Mouse (Mus musculus): ENCODE measurements around the gene Sema3f. TPM values are rescaled to one million over a fixed set of nuclear protein-coding genes. Genes with fewer than 3 reads are reported as not detected.
"Not testable (repeated sequence)": the region's sequence is repeated elsewhere in the genome, so short reads cannot be mapped to it uniquely, and the experiment has no call there.

Sema3f gene
- polyA plus RNA-seq, 2 experiments = 0.69 to 3.5 TPM

DNA sequence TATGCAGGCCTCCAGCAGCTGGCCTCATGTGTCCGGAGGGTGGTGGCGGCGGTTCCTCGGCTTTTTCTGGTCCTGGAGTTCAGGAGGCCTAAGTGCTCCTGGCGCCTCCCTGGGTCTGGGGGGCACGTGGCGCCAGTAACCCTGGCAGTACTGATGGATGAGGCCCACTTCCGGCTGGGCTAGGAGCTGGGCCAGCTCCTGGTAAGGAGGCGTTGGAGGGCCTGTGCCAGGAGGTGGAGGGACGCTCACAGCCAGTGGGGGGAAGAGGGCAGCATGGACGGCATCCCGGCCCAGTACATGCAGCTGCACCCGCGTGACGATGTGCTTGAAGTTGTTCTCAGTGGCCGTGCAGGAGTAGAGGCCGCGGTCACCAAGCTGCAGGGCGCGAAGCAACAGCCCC lies 27.9 kb downstream of the Sema3f start:
- Histone ChIP-seq H3K4me1 (replicated peaks; ENCODE audit: control insufficient read depth in 2 of 2, insufficient read depth in 2 of 2, low read length in 1 of 2) (no peaks in the 10 kb centered on the region), H3K9ac (replicated peaks) (no peak overlapping the region), H3K4me2 (ENCODE audit: low read depth) (no peak overlapping the region), H3K9me3 (ENCODE audit: control insufficient read depth, low read length) (no peaks in the 10 kb centered on the region), H3K27me3 (ENCODE audit: control insufficient read depth, insufficient read depth, low read length) (peaks cover 5% of the 10 kb centered on the region), H3K4me3 (ENCODE audit: insufficient read depth in 1 of 2, low read depth in 2 of 2, low read length in 2 of 2) (no peak overlapping the region), H3K27ac (no peak overlapping the region), H3K36me3 (replicated peaks; ENCODE audit: control insufficient read depth, insufficient read depth, low read depth) (no peaks in the 10 kb centered on the region)
- ATAC-seq (ENCODE audit: insufficient read depth) = no peak
- TF ChIP-seq CTCF (IDR thresholded peaks at IDR 0.05; ENCODE audit: low read depth) (no peak), EP300 (IDR thresholded peaks at IDR 0.05; ENCODE audit: low read depth) (no peak)
- no peak for DNase-seq (ENCODE audit: low read depth in 3 of 3, low spot score in 3 of 3)
- WGBS (ENCODE audit: insufficient replicate concordance) = 80% methylated on average over 20 of the region's 20 CpGs

DNA sequence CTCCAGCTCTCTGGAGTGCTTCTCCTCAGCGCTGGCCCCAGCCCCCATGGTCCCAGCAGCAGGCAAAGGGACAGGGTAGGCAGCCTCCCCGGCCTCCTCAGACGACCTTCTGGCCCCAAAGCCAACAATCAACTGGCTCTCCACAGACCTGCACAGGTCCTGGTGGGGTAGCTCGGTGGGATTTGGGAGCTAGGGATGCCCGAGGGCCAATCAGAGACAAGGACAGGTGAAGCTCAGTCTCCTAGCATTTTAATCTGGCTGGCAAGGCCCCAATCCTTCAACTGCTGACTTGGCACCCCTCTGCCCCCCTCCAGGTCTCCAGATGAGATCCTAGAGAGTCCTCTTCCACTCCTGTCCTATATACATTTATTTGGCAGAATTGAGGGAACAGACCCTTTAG lies 30.8 kb downstream of the Sema3f start, which contains the start of gene Gnat1:
Gnat1 (minus strand) TSS at position 212 of the 400 bp plus-strand sequence.
- H3K27ac ChIP-seq = no peak within 1 kb of the TSS
- ATAC-seq (ENCODE audit: insufficient read depth) (no peak), DNase-seq (ENCODE audit: low read depth in 3 of 3, low spot score in 3 of 3) (no peak)
- H3K9ac ChIP-seq (replicated peaks) = no peak within 1 kb of the TSS
- peaks cover 31% of the 10 kb centered on the region for H3K27me3 ChIP-seq (ENCODE audit: control insufficient read depth, insufficient read depth, low read length)
- peaks cover 0 to 7% of the 10 kb centered on the region in 2 experiments; a peak in 2 of 4 replicates for H3K4me1 ChIP-seq (replicated peaks; ENCODE audit: control insufficient read depth in 2 of 2, insufficient read depth in 2 of 2, low read length in 1 of 2)
- 27% methylated on average over 5 of the region's 5 CpGs for WGBS (ENCODE audit: insufficient replicate concordance)
- no peaks in the 10 kb centered on the region for H3K9me3 ChIP-seq (ENCODE audit: control insufficient read depth, low read length)
- TF ChIP-seq EP300 (IDR thresholded peaks at IDR 0.05; ENCODE audit: low read depth) (no peak), CTCF (IDR thresholded peaks at IDR 0.05; ENCODE audit: low read depth) (no peak)
- no peak within 1 kb of the TSS for H3K4me2 ChIP-seq (ENCODE audit: low read depth)
- no peak within 1 kb of the TSS for H3K4me3 ChIP-seq (ENCODE audit: insufficient read depth in 1 of 2, low read depth in 2 of 2, low read length in 2 of 2)
- H3K36me3 ChIP-seq (replicated peaks; ENCODE audit: control insufficient read depth, insufficient read depth, low read depth) = no peaks in the 10 kb centered on the region

DNA sequence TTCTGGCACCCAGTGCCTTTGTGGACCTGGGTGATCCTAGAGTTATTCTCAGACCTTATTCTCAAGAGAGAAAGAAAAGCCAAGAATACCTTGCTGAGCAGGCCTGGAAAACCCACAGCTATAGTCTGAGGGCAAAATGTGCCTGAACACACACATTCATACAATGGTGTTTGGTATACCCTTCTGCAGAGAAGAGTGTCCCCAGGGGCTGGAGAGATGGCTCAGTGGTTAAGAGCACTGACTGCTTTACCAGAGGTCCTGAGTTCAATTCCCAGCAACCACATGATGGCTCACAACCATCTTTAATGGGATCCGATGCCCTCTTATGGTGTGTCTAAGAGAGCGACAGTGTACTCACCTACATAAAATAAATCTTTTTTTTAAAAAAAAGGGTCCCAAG lies 31.4 kb downstream of the Sema3f start:
- Histone ChIP-seq H3K27ac (no peak overlapping the region), H3K4me2 (ENCODE audit: low read depth) (no peak overlapping the region), H3K27me3 (ENCODE audit: control insufficient read depth, insufficient read depth, low read length) (peaks cover 33% of the 10 kb centered on the region), H3K4me3 (ENCODE audit: insufficient read depth in 1 of 2, low read depth in 2 of 2, low read length in 2 of 2) (no peak overlapping the region), H3K9me3 (ENCODE audit: control insufficient read depth, low read length) (no peaks in the 10 kb centered on the region), H3K36me3 (replicated peaks; ENCODE audit: control insufficient read depth, insufficient read depth, low read depth) (no peaks in the 10 kb centered on the region), H3K9ac (replicated peaks) (no peak overlapping the region), H3K4me1 (replicated peaks; ENCODE audit: control insufficient read depth in 2 of 2, insufficient read depth in 2 of 2, low read length in 1 of 2) (peaks cover 0 to 7% of the 10 kb centered on the region in 2 experiments; a peak in 2 of 4 replicates)
- no peak for DNase-seq (ENCODE audit: low read depth in 3 of 3, low spot score in 3 of 3)
- 68% methylated on average over 2 of the region's 2 CpGs for WGBS (ENCODE audit: insufficient replicate concordance)
- TF ChIP-seq CTCF (IDR thresholded peaks at IDR 0.05; ENCODE audit: low read depth) (no peak), EP300 (IDR thresholded peaks at IDR 0.05; ENCODE audit: low read depth) (no peak)
- no peak for ATAC-seq (ENCODE audit: insufficient read depth)

DNA sequence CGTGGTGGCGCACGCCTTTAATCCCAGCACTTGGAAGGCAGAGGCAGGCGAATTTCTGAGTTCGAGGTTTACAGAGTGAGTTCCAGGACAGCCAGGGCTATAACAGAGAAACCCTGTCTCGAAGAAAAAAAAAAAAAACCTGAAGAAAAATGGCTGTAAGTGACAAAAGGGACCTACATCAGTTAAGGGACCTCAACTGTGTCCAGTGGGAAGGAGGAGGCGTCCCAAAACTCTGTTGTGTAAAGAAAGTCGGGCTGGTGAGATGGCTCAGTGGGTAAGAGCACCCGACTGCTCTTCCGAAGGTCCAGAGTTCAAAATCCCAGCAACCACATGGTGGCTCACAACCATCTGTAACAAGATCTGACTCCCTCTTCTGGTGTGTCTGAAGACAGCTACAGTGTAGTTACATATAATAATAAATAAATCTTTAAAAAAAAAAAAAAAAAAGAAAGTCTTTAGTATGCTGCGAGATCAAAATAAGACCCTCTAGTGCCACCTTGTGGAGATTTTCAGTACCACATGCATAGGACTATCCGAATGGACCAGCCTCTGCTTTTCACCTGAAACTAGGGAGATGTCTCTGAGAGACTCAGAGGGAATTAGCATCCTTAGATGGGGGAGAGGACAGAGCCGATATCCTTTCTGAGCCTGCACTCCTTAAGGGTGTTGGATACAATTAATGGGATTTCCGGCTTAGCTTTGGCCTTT lies 32.3 kb downstream of the Sema3f start:
- H3K27ac ChIP-seq; ATAC-seq (ENCODE audit: insufficient read depth); H3K36me3 ChIP-seq (replicated peaks; ENCODE audit: control insufficient read depth, insufficient read depth, low read depth); H3K4me2 ChIP-seq (ENCODE audit: low read depth); H3K9me3 ChIP-seq (ENCODE audit: control insufficient read depth, low read length); H3K4me1 ChIP-seq (replicated peaks; ENCODE audit: control insufficient read depth in 2 of 2, insufficient read depth in 2 of 2, low read length in 1 of 2); H3K9ac ChIP-seq (replicated peaks); H3K4me3 ChIP-seq (ENCODE audit: insufficient read depth in 1 of 2, low read depth in 2 of 2, low read length in 2 of 2): not testable (repeated sequence)
- H3K27me3 ChIP-seq (ENCODE audit: control insufficient read depth, insufficient read depth, low read length) = peaks cover 33% of the 10 kb centered on the region
- DNase-seq (ENCODE audit: low read depth in 3 of 3, low spot score in 3 of 3) = peak; percentile 49 to 56 (median 55)
- peak; percentile 72 for TF ChIP-seq CTCF (IDR thresholded peaks at IDR 0.05; ENCODE audit: low read depth)
- WGBS (ENCODE audit: insufficient replicate concordance) = 35% methylated on average over 14 of the region's 14 CpGs

DNA sequence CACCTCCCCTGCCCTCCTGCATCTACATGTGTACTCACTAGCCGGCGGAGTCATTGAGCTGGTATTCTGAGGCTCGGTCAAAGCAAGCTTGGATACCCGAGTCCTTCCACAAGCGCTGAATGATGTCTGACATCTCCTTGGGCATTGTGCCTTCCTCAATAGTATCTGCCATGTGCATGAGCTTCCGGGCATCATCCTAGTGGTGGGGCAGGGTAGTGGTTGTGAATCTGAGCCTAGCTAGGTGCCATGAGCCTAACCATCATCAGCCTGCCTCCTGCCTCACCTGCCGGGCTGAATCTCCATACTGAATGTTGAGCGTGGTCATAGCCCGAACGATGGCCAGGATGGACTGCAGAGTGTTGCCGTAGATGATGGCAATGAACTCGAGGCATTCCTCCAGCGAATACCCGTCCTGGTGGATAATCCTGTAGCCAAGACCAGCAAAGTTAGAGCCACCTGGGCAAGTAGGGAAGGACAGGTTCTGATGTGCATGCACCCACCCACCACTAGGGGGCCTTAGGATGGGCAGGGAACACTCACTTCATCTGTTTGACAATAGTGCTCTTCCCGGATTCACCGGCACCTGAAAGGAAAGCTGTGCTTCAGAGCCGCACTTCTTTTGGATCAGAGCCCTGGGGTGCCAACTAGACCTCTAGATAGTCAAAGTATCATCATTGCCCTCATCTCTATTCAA lies 33.0 kb downstream of the Sema3f start:
- Histone ChIP-seq H3K27me3 (ENCODE audit: control insufficient read depth, insufficient read depth, low read length) (peaks cover 33% of the 10 kb centered on the region), H3K27ac (no peak overlapping the region), H3K4me2 (ENCODE audit: low read depth) (no peak overlapping the region), H3K4me1 (replicated peaks; ENCODE audit: control insufficient read depth in 2 of 2, insufficient read depth in 2 of 2, low read length in 1 of 2) (peaks cover 0 to 7% of the 10 kb centered on the region in 2 experiments; a peak in 2 of 4 replicates), H3K9ac (replicated peaks) (no peak overlapping the region), H3K4me3 (ENCODE audit: insufficient read depth in 1 of 2, low read depth in 2 of 2, low read length in 2 of 2) (no peak overlapping the region), H3K9me3 (ENCODE audit: control insufficient read depth, low read length) (no peaks in the 10 kb centered on the region), H3K36me3 (replicated peaks; ENCODE audit: control insufficient read depth, insufficient read depth, low read depth) (no peaks in the 10 kb centered on the region)
- WGBS (ENCODE audit: insufficient replicate concordance) = 17% methylated on average over 17 of the region's 17 CpGs
- TF ChIP-seq EP300 (IDR thresholded peaks at IDR 0.05; ENCODE audit: low read depth) (no peak), CTCF (IDR thresholded peaks at IDR 0.05; ENCODE audit: low read depth) (peak; percentile 94)
- ATAC-seq (ENCODE audit: insufficient read depth) (no peak), DNase-seq (ENCODE audit: low read depth in 3 of 3, low spot score in 3 of 3) (peak in 1 of 3 experiments; percentile 29)
